Mouse (Mus musculus) ES-Bruce4 (cell line): Measurements from ENCODE around the gene Eif3m.

Source experiments
- CTCF ChIP-seq: IDR thresholded peaks from one replicate; pipeline ENCODE4 v1.8.1; 2011; ENCODE audit warnings: low read depth, low read length
- EP300 ChIP-seq: IDR thresholded peaks from 2 replicates; pipeline ENCODE4 v1.6.1; 2011; ENCODE audit warnings: low read depth, low read length; ENCODE audit not compliant: insufficient read depth
- POLR2A ChIP-seq: IDR thresholded peaks from one replicate; pipeline ENCODE4 v1.8.1; 2011; ENCODE audit warnings: low read length; ENCODE audit not compliant: insufficient read depth

DNA sequence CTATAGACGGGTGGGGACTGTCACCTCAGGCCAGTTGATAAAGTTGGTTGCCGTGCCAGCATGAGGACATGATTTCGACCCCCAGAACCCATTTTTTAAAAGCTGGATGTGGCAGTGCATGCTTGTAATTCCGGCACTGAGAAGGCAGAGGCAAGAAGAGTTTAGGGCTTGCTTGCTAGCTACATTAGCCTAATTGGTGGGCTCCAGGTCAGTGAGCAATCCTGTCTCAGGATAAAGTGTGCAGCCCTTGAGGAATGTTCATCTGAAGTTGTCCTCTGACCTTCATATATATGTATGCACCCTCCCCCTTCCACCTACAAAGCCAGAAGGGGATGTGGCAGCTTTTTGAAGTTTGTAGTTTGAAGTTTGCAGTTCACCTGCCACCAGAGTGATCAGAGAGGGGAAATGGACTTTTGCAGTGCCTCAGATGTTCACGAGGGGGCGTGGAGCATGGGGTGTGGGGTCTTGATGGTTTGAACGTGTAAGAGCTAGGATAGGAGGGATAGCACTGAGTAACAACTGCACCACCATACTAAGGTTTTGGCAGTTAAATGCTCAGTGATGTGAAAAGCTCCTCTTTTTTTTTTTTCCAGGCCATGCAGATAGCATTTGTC is 21.2 kb upstream of the Eif3m start:
- TF ChIP-seq POLR2A (no peak), EP300 (no peak), CTCF (no peak)
